Mouse (Mus musculus) cerebellum, adult 2 months (tissue): Measurements from ENCODE around the gene Lmod3.

ENCODE experiments used
- CTCF ChIP-seq: fragments of 200-500 bp; IDR thresholded peaks from 2 replicates; pipeline ENCODE4 v1.5.1; 2011; ENCODE audit warnings: low read depth, mild to moderate bottlenecking, control low read depth, low read length, moderate library complexity, borderline replicate concordance; ENCODE audit not compliant: insufficient read depth
- POLR2A ChIP-seq: fragments of 200-500 bp; IDR thresholded peaks from 2 replicates; pipeline ENCODE4 v1.6.1; 2011; ENCODE audit warnings: low read length, control low read depth, borderline replicate concordance; ENCODE audit not compliant: insufficient read depth

- TF ChIP-seq POLR2A, result no peak
- TF ChIP-seq CTCF, result no peak
Observed at GRCm38 (mm10) chr6:97220672-97221071, 31.9 kb downstream of the Lmod3 start.
